Mouse (Mus musculus): ENCODE results near the gene Cnot4. TPM values are rescaled to one million over a fixed set of nuclear protein-coding genes. Genes with fewer than 3 reads are reported as not detected.

The Cnot4 gene
- polyA plus RNA-seq, 1 experiment from 2014 or later, result 20.8 TPM

GRCm38 (mm10) chr6:35154540-35154939 lies 21.0 kb upstream of the Cnot4 start:
- no peak overlapping the region for H3K9ac ChIP-seq (ENCODE audit: low read length)
- no peaks in the 10 kb centered on the region for H3K36me3 ChIP-seq (ENCODE audit: control insufficient read depth, insufficient read depth, low read length)
- no peaks in the 10 kb centered on the region; a peak in 1 of 4 replicates for H3K4me1 ChIP-seq (ENCODE audit: control insufficient read depth in 2 of 2, insufficient read depth in 2 of 2, low read length in 2 of 2)
- H3K4me3 ChIP-seq (ENCODE audit: control insufficient read depth in 1 of 2, insufficient read depth in 1 of 2, low read depth in 1 of 2, low read length in 2 of 2), result no peak overlapping the region
- H3K27ac ChIP-seq (replicated peaks in 1 of 2; ENCODE audit: control insufficient read depth in 1 of 2, insufficient read depth in 1 of 2, low read depth in 2 of 2, low read length in 2 of 2), result no peak overlapping the region
- no peaks in the 10 kb centered on the region for H3K27me3 ChIP-seq (ENCODE audit: control insufficient read depth, insufficient read depth, low read length)
- H3K4me2 ChIP-seq (ENCODE audit: low read length), result no peak overlapping the region
- no peak for ATAC-seq (ENCODE audit: insufficient number of reproducible peaks, insufficient read depth, low FRiP score, low read depth)
- no peaks in the 10 kb centered on the region for H3K9me3 ChIP-seq (ENCODE audit: control insufficient read depth, low read length)

- Histone ChIP-seq H3K4me1 (ENCODE audit: control insufficient read depth in 2 of 2, insufficient read depth in 2 of 2, low read length in 2 of 2) (no peaks in the 10 kb centered on the region), H3K36me3 (ENCODE audit: control insufficient read depth, insufficient read depth, low read length) (no peaks in the 10 kb centered on the region), H3K27ac (replicated peaks in 1 of 2; ENCODE audit: control insufficient read depth in 1 of 2, insufficient read depth in 1 of 2, low read depth in 2 of 2, low read length in 2 of 2) (no peak overlapping the region), H3K9me3 (ENCODE audit: control insufficient read depth, low read length) (peaks cover 8% of the 10 kb centered on the region; the same call in 1 of the 2 replicates), H3K4me2 (ENCODE audit: low read length) (no peak overlapping the region), H3K9ac (ENCODE audit: low read length) (no peak overlapping the region), H3K4me3 (ENCODE audit: control insufficient read depth in 1 of 2, insufficient read depth in 1 of 2, low read depth in 1 of 2, low read length in 2 of 2) (no peak overlapping the region), H3K27me3 (ENCODE audit: control insufficient read depth, insufficient read depth, low read length) (no peaks in the 10 kb centered on the region)
- WGBS, result 48% methylated on average over 3 of the region's 3 CpGs
- ATAC-seq (ENCODE audit: insufficient number of reproducible peaks, insufficient read depth, low FRiP score, low read depth), result no peak
Observed at GRCm38 (mm10) chr6:35147726-35148422, 14.3 kb upstream of the Cnot4 start.

- no peak overlapping the region for H3K9ac ChIP-seq (ENCODE audit: low read length)
- no peak overlapping the region for H3K27ac ChIP-seq (replicated peaks in 1 of 2; ENCODE audit: control insufficient read depth in 1 of 2, insufficient read depth in 1 of 2, low read depth in 2 of 2, low read length in 2 of 2)
- H3K27me3 ChIP-seq (ENCODE audit: control insufficient read depth, insufficient read depth, low read length), result no peaks in the 10 kb centered on the region
- no peaks in the 10 kb centered on the region for H3K4me1 ChIP-seq (ENCODE audit: control insufficient read depth in 2 of 2, insufficient read depth in 2 of 2, low read length in 2 of 2)
- ATAC-seq (ENCODE audit: insufficient number of reproducible peaks, insufficient read depth, low FRiP score, low read depth), result no peak
- no peaks in the 10 kb centered on the region for H3K36me3 ChIP-seq (ENCODE audit: control insufficient read depth, insufficient read depth, low read length)
- no peak overlapping the region for H3K4me2 ChIP-seq (ENCODE audit: low read length)
- H3K9me3 ChIP-seq (ENCODE audit: control insufficient read depth, low read length), result peaks cover 8% of the 10 kb centered on the region; the same call in 1 of the 2 replicates
- H3K4me3 ChIP-seq (ENCODE audit: control insufficient read depth in 1 of 2, insufficient read depth in 1 of 2, low read depth in 1 of 2, low read length in 2 of 2), result no peak overlapping the region
- 82% methylated on average over 2 of the region's 2 CpGs for WGBS
Observed at GRCm38 (mm10) chr6:35145569-35145968, 12.0 kb upstream of the Cnot4 start.

- Histone ChIP-seq H3K27me3 (ENCODE audit: control insufficient read depth, insufficient read depth, low read length) (no peaks in the 10 kb centered on the region), H3K4me2 (ENCODE audit: low read length) (no peak overlapping the region), H3K27ac (replicated peaks in 1 of 2; ENCODE audit: control insufficient read depth in 1 of 2, insufficient read depth in 1 of 2, low read depth in 2 of 2, low read length in 2 of 2) (no peak overlapping the region), H3K9ac (ENCODE audit: low read length) (no peak overlapping the region), H3K4me3 (ENCODE audit: control insufficient read depth in 1 of 2, insufficient read depth in 1 of 2, low read depth in 1 of 2, low read length in 2 of 2) (no peak overlapping the region), H3K36me3 (ENCODE audit: control insufficient read depth, insufficient read depth, low read length) (no peaks in the 10 kb centered on the region), H3K4me1 (ENCODE audit: control insufficient read depth in 2 of 2, insufficient read depth in 2 of 2, low read length in 2 of 2) (no peaks in the 10 kb centered on the region), H3K9me3 (ENCODE audit: control insufficient read depth, low read length) (0 out of 2 replicates have a peak, but pooled peaks cover 2% of the 10 kb centered on the region)
- 95% methylated on average over 1 of the region's 1 CpGs for WGBS
- ATAC-seq (ENCODE audit: insufficient number of reproducible peaks, insufficient read depth, low FRiP score, low read depth), result no peak
Observed at GRCm38 (mm10) chr6:35140351-35140750, 6.8 kb upstream of the Cnot4 start.

- H3K9ac ChIP-seq (ENCODE audit: low read length), result no peak overlapping the region
- H3K36me3 ChIP-seq (ENCODE audit: control insufficient read depth, insufficient read depth, low read length), result no peaks in the 10 kb centered on the region
- peaks cover 0 to 12% of the 10 kb centered on the region in 2 experiments; a peak in 3 of 4 replicates for H3K4me1 ChIP-seq (ENCODE audit: control insufficient read depth in 2 of 2, insufficient read depth in 2 of 2, low read length in 2 of 2)
- no peak overlapping the region for H3K27ac ChIP-seq (replicated peaks in 1 of 2; ENCODE audit: control insufficient read depth in 1 of 2, insufficient read depth in 1 of 2, low read depth in 2 of 2, low read length in 2 of 2)
- H3K27me3 ChIP-seq (ENCODE audit: control insufficient read depth, insufficient read depth, low read length), result no peaks in the 10 kb centered on the region
- ATAC-seq (ENCODE audit: insufficient number of reproducible peaks, insufficient read depth, low FRiP score, low read depth), result no peak
- H3K4me2 ChIP-seq (ENCODE audit: low read length), result peak overlapping the region; percentile 75; the same call in 1 of the 2 replicates
- no peaks in the 10 kb centered on the region for H3K9me3 ChIP-seq (ENCODE audit: control insufficient read depth, low read length)
- WGBS, result 48% methylated on average over 2 of the region's 2 CpGs
- no peak overlapping the region for H3K4me3 ChIP-seq (ENCODE audit: control insufficient read depth in 1 of 2, insufficient read depth in 1 of 2, low read depth in 1 of 2, low read length in 2 of 2)
Observed at GRCm38 (mm10) chr6:35134844-35135243, 1.3 kb upstream of the Cnot4 start.

- H3K27me3 ChIP-seq (ENCODE audit: control insufficient read depth, insufficient read depth, low read length), result no peaks in the 10 kb centered on the region
- H3K4me2 ChIP-seq (ENCODE audit: low read length), result peak overlapping the region; percentile 95
- no peaks in the 10 kb centered on the region for H3K36me3 ChIP-seq (ENCODE audit: control insufficient read depth, insufficient read depth, low read length)
- H3K27ac ChIP-seq (replicated peaks in 1 of 2; ENCODE audit: control insufficient read depth in 1 of 2, insufficient read depth in 1 of 2, low read depth in 2 of 2, low read length in 2 of 2), result peak overlapping the region; percentile 89 to 99
- 1% methylated on average over 20 of the region's 25 CpGs for WGBS
- peak; percentile 90 for ATAC-seq (ENCODE audit: insufficient number of reproducible peaks, insufficient read depth, low FRiP score, low read depth)
- H3K4me1 ChIP-seq (ENCODE audit: control insufficient read depth in 2 of 2, insufficient read depth in 2 of 2, low read length in 2 of 2), result peaks cover 0 to 12% of the 10 kb centered on the region in 2 experiments; a peak in 3 of 4 replicates
- no peaks in the 10 kb centered on the region for H3K9me3 ChIP-seq (ENCODE audit: control insufficient read depth, low read length)
- H3K9ac ChIP-seq (ENCODE audit: low read length), result peak overlapping the region; percentile 88
- peak overlapping the region; percentile 88 to 100 for H3K4me3 ChIP-seq (ENCODE audit: control insufficient read depth in 1 of 2, insufficient read depth in 1 of 2, low read depth in 1 of 2, low read length in 2 of 2)
Observed at GRCm38 (mm10) chr6:35133246-35133578, 312 bp downstream of the Cnot4 start.

- Histone ChIP-seq H3K9ac (ENCODE audit: low read length) (peak overlapping the region; percentile 88), H3K9me3 (ENCODE audit: control insufficient read depth, low read length) (no peaks in the 10 kb centered on the region), H3K4me3 (ENCODE audit: control insufficient read depth in 1 of 2, insufficient read depth in 1 of 2, low read depth in 1 of 2, low read length in 2 of 2) (peak overlapping the region; percentile 88 to 100), H3K4me2 (ENCODE audit: low read length) (peak overlapping the region; percentile 95), H3K27me3 (ENCODE audit: control insufficient read depth, insufficient read depth, low read length) (no peaks in the 10 kb centered on the region), H3K27ac (replicated peaks in 1 of 2; ENCODE audit: control insufficient read depth in 1 of 2, insufficient read depth in 1 of 2, low read depth in 2 of 2, low read length in 2 of 2) (peak overlapping the region; percentile 55 to 89), H3K4me1 (ENCODE audit: control insufficient read depth in 2 of 2, insufficient read depth in 2 of 2, low read length in 2 of 2) (peaks cover 0 to 12% of the 10 kb centered on the region in 2 experiments; a peak in 3 of 4 replicates), H3K36me3 (ENCODE audit: control insufficient read depth, insufficient read depth, low read length) (no peaks in the 10 kb centered on the region)
- whole genome bisulfite sequencing, result 0% methylated on average over 11 of the region's 11 CpGs
- no peak for ATAC-seq (ENCODE audit: insufficient number of reproducible peaks, insufficient read depth, low FRiP score, low read depth)
Observed at GRCm38 (mm10) chr6:35132806-35133205, 718 bp downstream of the Cnot4 start.

GRCm38 (mm10) chr6:35122488-35122887 lies 11.0 kb downstream of the Cnot4 start:
- ATAC-seq (ENCODE audit: insufficient number of reproducible peaks, insufficient read depth, low FRiP score, low read depth), result no peak
- H3K27me3 ChIP-seq (ENCODE audit: control insufficient read depth, insufficient read depth, low read length), result no peaks in the 10 kb centered on the region
- no peaks in the 10 kb centered on the region for H3K9me3 ChIP-seq (ENCODE audit: control insufficient read depth, low read length)
- no peak overlapping the region for H3K9ac ChIP-seq (ENCODE audit: low read length)
- no peak overlapping the region for H3K27ac ChIP-seq (replicated peaks in 1 of 2; ENCODE audit: control insufficient read depth in 1 of 2, insufficient read depth in 1 of 2, low read depth in 2 of 2, low read length in 2 of 2)
- H3K4me1 ChIP-seq (ENCODE audit: control insufficient read depth in 2 of 2, insufficient read depth in 2 of 2, low read length in 2 of 2), result no peaks in the 10 kb centered on the region
- peaks cover 12% of the 10 kb centered on the region; the same call in 1 of the 2 replicates for H3K36me3 ChIP-seq (ENCODE audit: control insufficient read depth, insufficient read depth, low read length)
- WGBS, result 91% methylated on average over 2 of the region's 2 CpGs
- no peak overlapping the region for H3K4me2 ChIP-seq (ENCODE audit: low read length)
- no peak overlapping the region for H3K4me3 ChIP-seq (ENCODE audit: control insufficient read depth in 1 of 2, insufficient read depth in 1 of 2, low read depth in 1 of 2, low read length in 2 of 2)

Data from heart, embryonic 14.5 days (tissue).